Mouse (Mus musculus) forebrain, embryonic 14.5 days (tissue): Measurements from ENCODE around the gene Ovol1. TPM values are rescaled to one million over a fixed set of nuclear protein-coding genes. Genes with fewer than 3 reads are reported as not detected.

Experiments
- ATAC-seq: fragments of 200-750 bp; cut with Nextera tagmentation; 2 replicates; pipeline ENCODE4 v1.8.0; 2017; ENCODE audit warnings: mild to moderate bottlenecking, moderate library complexity
- DNase-seq: peaks from one replicate; pipeline ENCODE4 v3.0.0-alpha.2; 2015; ENCODE audit warnings: low spot score
- H3K27ac ChIP-seq: fragments of 300-500 bp; sonication (generic); 2 replicates; pipeline ENCODE4 v1.5.1; 2014; ENCODE audit warnings: low read depth, mild to moderate bottlenecking, control low read depth, low read length, moderate library complexity
- H3K27me3 ChIP-seq: fragments of 300-500 bp; sonication (generic); replicated peaks from 2 replicates; pipeline ENCODE4 v1.6.1; 2014; ENCODE audit warnings: low read length, control low read depth, mixed read lengths; ENCODE audit not compliant: control insufficient read depth, insufficient read depth
- H3K36me3 ChIP-seq: fragments of 300-500 bp; sonication (generic); 2 replicates; pipeline ENCODE4 v1.6.1; 2014; ENCODE audit warnings: low read length, control low read depth; ENCODE audit not compliant: control insufficient read depth, insufficient read depth
- H3K4me1 ChIP-seq: fragments of 300-500 bp; sonication (generic); 2 replicates; pipeline ENCODE4 v1.6.1; 2014; ENCODE audit warnings: antibody characterized with exemption, low read length, control low read depth; ENCODE audit not compliant: control insufficient read depth, insufficient read depth
- H3K4me2 ChIP-seq: fragments of 300-500 bp; sonication (generic); 2 replicates; pipeline ENCODE4 v1.6.1; 2014; ENCODE audit warnings: mild to moderate bottlenecking, control low read depth, low read length
- H3K4me3 ChIP-seq: fragments of 300-500 bp; sonication (generic); 2 replicates; pipeline ENCODE4 v1.5.1; 2014; ENCODE audit warnings: low read depth, low read length, control low read depth
- H3K9ac ChIP-seq: fragments of 300-500 bp; sonication (generic); 2 replicates; pipeline ENCODE4 v1.6.1; 2014; ENCODE audit warnings: mild to moderate bottlenecking, low read length, control low read depth, moderate library complexity
- H3K9me3 ChIP-seq: fragments of 300-500 bp; sonication (generic); replicated peaks from 2 replicates; pipeline ENCODE4 v1.6.1; 2016; ENCODE audit warnings: low read length, control low read depth, mixed read lengths; ENCODE audit not compliant: control insufficient read depth
- WGBS: fragments of 180-500 bp; shearing (Covaris S2); extraction: QIAGEN DNeasy Blood & Tissue Kit; methylation state at CpG from one replicate; pipeline ENCODE4 v1.1.7; 2014; 5-methylcytosine and 5-hydroxymethylcytosine counted together
- polyA plus RNA-seq: library from polyadenylated mRNA; unstranded; fragments of >200 nt; fragmentation: Nextera tagmentation; extraction: Ambion mirVana; gene quantifications from 2 replicates; pipeline ENCODE4 v1.2.1, GENCODE M21; 2014

The Ovol1 gene
- polyA plus RNA-seq, 1 experiment from 2014 or later = not detected

GRCm38 (mm10) chr19:5571831-5572230 lies 11.4 kb upstream of the Ovol1 start:
- Histone ChIP-seq H3K27me3 (no peaks in the 10 kb centered on the region), H3K36me3 (no peaks in the 10 kb centered on the region), H3K27ac (no peak overlapping the region), H3K9ac (no peak overlapping the region), H3K4me3 (no peak overlapping the region), H3K9me3 (no peaks in the 10 kb centered on the region), H3K4me1 (peaks cover 4% of the 10 kb centered on the region; the same call in 1 of the 2 replicates), H3K4me2 (no peak overlapping the region)
- no peak for ATAC-seq
- DNase-seq = no peak
- 84% methylated on average over 5 of the region's 5 CpGs for WGBS

GRCm38 (mm10) chr19:5570353-5571246 lies 10.2 kb upstream of the Ovol1 start:
- 91% methylated on average over 32 of the region's 32 CpGs for WGBS

GRCm38 (mm10) chr19:5569521-5569920 lies 9.1 kb upstream of the Ovol1 start:
- 92% methylated on average over 10 of the region's 10 CpGs for WGBS
- ATAC-seq = no peak
- Histone ChIP-seq H3K9ac (peak overlapping the region; percentile 47; the same call in 1 of the 2 replicates), H3K4me3 (no peak overlapping the region), H3K27ac (no peak overlapping the region), H3K4me1 (peaks cover 4% of the 10 kb centered on the region; the same call in 1 of the 2 replicates), H3K36me3 (no peaks in the 10 kb centered on the region), H3K27me3 (no peaks in the 10 kb centered on the region), H3K4me2 (no peak overlapping the region), H3K9me3 (no peaks in the 10 kb centered on the region)
- DNase-seq = no peak

More at GRCm38 (mm10) chr19:5570353-5571246, 10.2 kb upstream of the Ovol1 start:
- Histone ChIP-seq H3K4me1 (peaks cover 4% of the 10 kb centered on the region; the same call in 1 of the 2 replicates), H3K27me3 (no peaks in the 10 kb centered on the region), H3K9me3 (no peaks in the 10 kb centered on the region), H3K27ac (no peak overlapping the region), H3K9ac (no peak overlapping the region), H3K4me3 (no peak overlapping the region), H3K4me2 (no peak overlapping the region), H3K36me3 (no peaks in the 10 kb centered on the region)
- ATAC-seq (no peak), DNase-seq (no peak)

- DNase-seq (peak; percentile 92), ATAC-seq (peak; percentile 8)
- Histone ChIP-seq H3K36me3 (no peaks in the 10 kb centered on the region), H3K4me2 (peak overlapping the region; percentile 75), H3K4me3 (peak overlapping the region; percentile 62), H3K27me3 (no peaks in the 10 kb centered on the region; the same call in 1 of the 2 replicates), H3K27ac (no peak overlapping the region), H3K4me1 (peaks cover 4% of the 10 kb centered on the region; the same call in 1 of the 2 replicates), H3K9ac (peak overlapping the region; percentile 80), H3K9me3 (no peaks in the 10 kb centered on the region)
- 9% methylated on average over 27 of the region's 27 CpGs for WGBS
These were observed 8.2 kb upstream of the Ovol1 start for GRCm38 (mm10) chr19:5568470-5569140.

GRCm38 (mm10) chr19:5567534-5568469 lies 7.4 kb upstream of the Ovol1 start, which contains the start of gene Ap5b1:
Gene Ap5b1, plus strand, starts transcription at chr19:5568025.
- Histone ChIP-seq H3K27me3 (peaks cover 7% of the 10 kb centered on the region; the same call in 1 of the 2 replicates), H3K36me3 (no peaks in the 10 kb centered on the region), H3K9me3 (no peaks in the 10 kb centered on the region), H3K4me1 (peaks cover 4% of the 10 kb centered on the region; the same call in 1 of the 2 replicates), H3K4me2 (peak within 1 kb of the TSS; percentile 75), H3K4me3 (peak within 1 kb of the TSS; percentile 62), H3K27ac (peak within 1 kb of the TSS; percentile 68), H3K9ac (peak within 1 kb of the TSS; percentile 80)
- ATAC-seq (peak; percentile 90), DNase-seq (peak; percentile 91)
- WGBS = under 1% methylated on average over 92 of the region's 102 CpGs

- H3K27me3 ChIP-seq = peaks cover 13% of the 10 kb centered on the region; the same call in 1 of the 2 replicates
- H3K36me3 ChIP-seq = no peaks in the 10 kb centered on the region
- peak overlapping the region; percentile 80 for H3K9ac ChIP-seq
- DNase-seq = no peak
- 0 out of 2 replicates have a peak overlapping the region, but pooled peaks have one; percentile 68 for H3K27ac ChIP-seq
- H3K9me3 ChIP-seq = no peaks in the 10 kb centered on the region
- H3K4me3 ChIP-seq = peak overlapping the region; percentile 62
- 4% methylated on average over 26 of the region's 26 CpGs for WGBS
- H3K4me2 ChIP-seq = peak overlapping the region; percentile 75
- peak; percentile 40 for ATAC-seq
- peaks cover 4% of the 10 kb centered on the region; the same call in 1 of the 2 replicates for H3K4me1 ChIP-seq
These were observed 6.7 kb upstream of the Ovol1 start for GRCm38 (mm10) chr19:5567180-5567533.

GRCm38 (mm10) chr19:5566316-5566715 lies 5.9 kb upstream of the Ovol1 start:
- Histone ChIP-seq H3K9me3 (no peaks in the 10 kb centered on the region), H3K4me2 (no peak overlapping the region), H3K4me1 (peaks cover 4% of the 10 kb centered on the region; the same call in 1 of the 2 replicates), H3K4me3 (no peak overlapping the region), H3K27me3 (peaks cover 22% of the 10 kb centered on the region), H3K36me3 (no peaks in the 10 kb centered on the region), H3K27ac (no peak overlapping the region), H3K9ac (no peak overlapping the region)
- WGBS = 54% methylated on average over 5 of the region's 5 CpGs
- DNase-seq (no peak), ATAC-seq (no peak)

GRCm38 (mm10) chr19:5562776-5563175 lies 2.3 kb upstream of the Ovol1 start:
- H3K4me2 ChIP-seq = no peak overlapping the region
- H3K4me3 ChIP-seq = no peak overlapping the region
- H3K36me3 ChIP-seq = no peaks in the 10 kb centered on the region
- H3K27ac ChIP-seq = no peak overlapping the region
- peaks cover 9% of the 10 kb centered on the region; the same call in 1 of the 2 replicates for H3K4me1 ChIP-seq
- H3K27me3 ChIP-seq = peaks cover 57% of the 10 kb centered on the region
- H3K9ac ChIP-seq = no peak overlapping the region
- 90% methylated on average over 10 of the region's 10 CpGs for whole genome bisulfite sequencing
- ATAC-seq (no peak), DNase-seq (no peak)
- no peaks in the 10 kb centered on the region for H3K9me3 ChIP-seq
